Mouse (Mus musculus) embryonic facial prominence, embryonic 12.5 days (tissue): ENCODE results near the gene Snd1. TPM values are rescaled to one million over a fixed set of nuclear protein-coding genes. Genes with fewer than 3 reads are reported as not detected.

Source experiments
- ATAC-seq: fragments of 200-750 bp; cut with Nextera tagmentation; 2 replicates; pipeline ENCODE4 v1.8.0; 2017; ENCODE audit not compliant: insufficient number of reproducible peaks, insufficient read depth, low FRiP score, low TSS enrichment
- H3K27ac ChIP-seq: fragments of 300-500 bp; sonication (generic); 2 replicates; pipeline ENCODE4 v1.5.1; 2016; ENCODE audit warnings: mild to moderate bottlenecking
- H3K27me3 ChIP-seq: fragments of 300-500 bp; sonication (generic); 2 replicates; pipeline ENCODE4 v1.6.1; 2016; ENCODE audit warnings: mild to moderate bottlenecking, moderate library complexity
- H3K36me3 ChIP-seq: fragments of 300-500 bp; sonication (generic); 2 replicates; pipeline ENCODE4 v1.6.1; 2016; ENCODE audit warnings: mild to moderate bottlenecking
- H3K4me1 ChIP-seq: fragments of 300-500 bp; sonication (generic); 2 replicates; pipeline ENCODE4 v1.6.1; 2016
- H3K4me2 ChIP-seq: fragments of 300-500 bp; sonication (generic); replicated peaks from 2 replicates; pipeline ENCODE4 v1.6.1; 2016; ENCODE audit warnings: mild to moderate bottlenecking, moderate library complexity
- H3K4me3 ChIP-seq: fragments of 300-500 bp; sonication (generic); 2 replicates; pipeline ENCODE4 v1.5.1; 2016; ENCODE audit warnings: mild to moderate bottlenecking
- H3K9ac ChIP-seq: fragments of 300-500 bp; sonication (generic); 2 replicates; pipeline ENCODE4 v1.6.1; 2016; ENCODE audit warnings: mild to moderate bottlenecking, moderate library complexity
- H3K9me3 ChIP-seq: fragments of 300-500 bp; sonication (generic); 2 replicates; pipeline ENCODE4 v1.6.1; 2016; ENCODE audit warnings: mild to moderate bottlenecking, moderate library complexity
- WGBS: fragments of 180-500 bp; shearing (Covaris S2); methylation state at CpG from one replicate; pipeline ENCODE4 v1.1.7; 2016; 5-methylcytosine and 5-hydroxymethylcytosine counted together
- polyA plus RNA-seq: library from polyadenylated mRNA; unstranded; fragments of >200 nt; fragmentation: Nextera tagmentation; extraction: Ambion mirVana; gene quantifications from 2 replicates; pipeline ENCODE4 v1.2.1, GENCODE M21; 2016

Gene Snd1
- polyA plus RNA-seq, 1 experiment from 2014 or later, result 133 TPM

DNA sequence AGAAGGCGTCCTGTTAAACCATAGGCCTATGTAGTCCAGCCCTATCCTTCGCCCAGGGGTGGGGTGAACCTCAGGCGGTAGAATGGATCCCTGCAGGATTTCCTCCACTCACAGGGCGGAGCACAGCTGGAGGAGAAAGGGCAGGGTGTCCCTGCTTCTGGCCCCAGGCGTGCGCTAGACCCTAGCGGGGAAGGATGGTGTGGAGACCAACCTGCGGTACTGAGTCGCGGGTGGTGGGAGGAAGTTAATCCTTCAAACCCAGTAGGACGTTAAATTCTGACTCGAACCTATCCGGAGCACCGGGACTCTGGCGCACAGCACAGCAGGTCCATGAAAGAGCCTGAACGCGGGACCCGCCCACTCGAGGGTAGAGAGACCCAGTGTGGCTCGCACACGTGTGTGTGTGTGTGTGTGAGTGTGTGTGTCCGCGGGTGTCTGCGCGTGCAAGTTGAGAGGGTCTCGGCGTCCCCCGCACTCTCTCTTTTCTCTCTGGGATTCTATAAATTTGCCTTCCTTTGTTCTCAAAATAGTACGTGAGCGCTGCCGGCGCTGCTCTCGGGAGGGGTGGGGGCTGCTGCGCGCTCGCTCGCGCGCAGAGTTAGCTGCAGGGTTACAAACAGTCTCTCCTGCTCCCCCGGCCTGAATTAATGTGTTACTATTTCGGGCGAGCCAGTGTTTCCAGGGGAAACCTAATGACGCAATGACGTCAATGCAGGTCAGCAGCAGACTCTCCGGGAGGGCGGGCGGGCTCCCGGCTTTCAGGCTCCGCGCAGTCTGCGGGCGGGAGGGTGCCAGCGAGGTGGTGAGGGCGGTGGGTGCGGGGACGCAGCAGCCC, 506.0 kb downstream of the Snd1 start:
- peaks cover 61% of the 10 kb centered on the region for H3K27me3 ChIP-seq
- H3K4me3 ChIP-seq, result peak overlapping the region; percentile 44
- ATAC-seq, result peak; percentile 67; the same call in 1 of the 2 replicates
- H3K9ac ChIP-seq, result peak overlapping the region; percentile 24; the same call in 1 of the 2 replicates
- no peaks in the 10 kb centered on the region for H3K36me3 ChIP-seq
- no peaks in the 10 kb centered on the region for H3K9me3 ChIP-seq
- no peak overlapping the region for H3K27ac ChIP-seq
- H3K4me2 ChIP-seq, result peak overlapping the region; percentile 85
- WGBS, result under 1% methylated on average over 56 of the region's 56 CpGs
- H3K4me1 ChIP-seq, result peaks cover 17% of the 10 kb centered on the region

- peak overlapping the region; percentile 85 for H3K4me2 ChIP-seq
- no peaks in the 10 kb centered on the region for H3K36me3 ChIP-seq
- H3K27me3 ChIP-seq, result peaks cover 61% of the 10 kb centered on the region
- H3K27ac ChIP-seq, result no peak overlapping the region
- WGBS, result 6% methylated on average over 18 of the region's 18 CpGs
- H3K4me1 ChIP-seq, result peaks cover 17% of the 10 kb centered on the region
- 0 out of 2 replicates have a peak, but pooled peaks have one; percentile 35 for ATAC-seq
- peak overlapping the region; percentile 44 for H3K4me3 ChIP-seq
- H3K9me3 ChIP-seq, result no peaks in the 10 kb centered on the region
- peak overlapping the region; percentile 24; the same call in 1 of the 2 replicates for H3K9ac ChIP-seq
These were observed 506.6 kb downstream of the Snd1 start for GRCm38 (mm10) chr6:28981585-28981948.

- Histone ChIP-seq H3K9ac (no peak overlapping the region), H3K27me3 (peaks cover 59% of the 10 kb centered on the region), H3K4me3 (no peak overlapping the region), H3K9me3 (no peaks in the 10 kb centered on the region), H3K4me2 (peak overlapping the region; percentile 85; the same call in 1 of the 2 replicates), H3K36me3 (no peaks in the 10 kb centered on the region), H3K4me1 (peaks cover 17% of the 10 kb centered on the region), H3K27ac (no peak overlapping the region)
- 12% methylated on average over 18 of the region's 18 CpGs for WGBS
- ATAC-seq, result no peak
These were observed 507.2 kb downstream of the Snd1 start for GRCm38 (mm10) chr6:28981966-28982701.

GRCm38 (mm10) chr6:28982817-28983216, 507.9 kb downstream of the Snd1 start:
- ATAC-seq, result no peak
- Histone ChIP-seq H3K27me3 (peaks cover 53% of the 10 kb centered on the region), H3K9ac (no peak overlapping the region), H3K4me2 (no peak overlapping the region), H3K4me3 (no peak overlapping the region), H3K27ac (no peak overlapping the region), H3K36me3 (no peaks in the 10 kb centered on the region), H3K4me1 (peaks cover 17% of the 10 kb centered on the region), H3K9me3 (no peaks in the 10 kb centered on the region)
- WGBS, result 79% methylated on average over 1 of the region's 1 CpGs

Other genes with a start within 250 kb of the Snd1 start
- 18.0 and 18.9 TPM in 2 replicates for gene Zfp800, start 77.1 kb upstream of the Snd1 start, polyA plus RNA-seq
- gene Arf5, start 51.6 kb upstream of the Snd1 start, polyA plus RNA-seq, result 359 and 364 TPM in 2 replicates
- not detected in 2 replicates for gene Fscn3, start 47.4 kb upstream of the Snd1 start, polyA plus RNA-seq
- 11.9 and 14.1 TPM in 2 replicates for gene Gcc1, start 46.7 kb upstream of the Snd1 start, polyA plus RNA-seq
- not detected in 2 replicates for gene Pax4, start 25.8 kb upstream of the Snd1 start, polyA plus RNA-seq